Mouse (Mus musculus) kidney, postnatal 14 days (tissue): Measurements from ENCODE around the gene Agtrap.

ENCODE experiments used
- DNase-seq: peaks from one replicate; pipeline ENCODE4 v3.0.0; 2022; ENCODE audit warnings: mixed read lengths

Agtrap gene

DNA sequence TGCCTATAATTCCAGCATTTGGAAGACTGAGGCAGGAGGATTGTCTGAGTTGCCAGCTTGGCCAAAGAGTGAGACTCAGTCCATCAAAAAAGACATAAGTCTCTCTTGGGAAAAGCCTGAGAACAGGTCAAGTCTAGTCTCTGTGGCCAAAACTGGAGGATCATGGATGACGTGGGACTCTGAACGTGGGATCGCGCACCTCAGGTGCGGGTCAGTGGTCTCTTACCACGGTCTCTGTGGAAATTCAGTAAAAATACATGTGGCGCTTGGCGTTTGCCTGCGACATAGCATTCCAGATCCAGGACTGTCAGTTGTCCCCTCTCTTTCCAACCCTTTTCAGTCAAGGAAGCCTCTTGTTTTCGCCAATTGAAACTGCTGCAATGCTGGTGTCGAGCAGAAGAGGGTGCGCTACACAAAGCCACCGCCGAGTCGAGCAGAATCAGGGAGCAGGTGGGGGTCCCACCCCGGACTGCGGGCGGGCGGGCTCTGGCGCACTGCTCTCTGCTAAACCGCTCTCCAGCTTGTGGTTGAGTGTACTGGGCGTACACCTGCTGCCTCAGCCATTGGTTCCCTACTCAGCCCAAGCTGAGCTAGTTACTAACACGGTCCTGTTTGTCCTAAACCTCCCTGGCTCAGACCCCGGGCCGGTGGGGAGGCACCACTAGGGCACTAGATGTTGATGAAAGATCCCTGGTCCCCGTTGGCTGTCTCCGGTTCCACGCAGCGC lies 14.1 kb upstream of the Agtrap start:
- peak; percentile 63 for DNase-seq

DNA sequence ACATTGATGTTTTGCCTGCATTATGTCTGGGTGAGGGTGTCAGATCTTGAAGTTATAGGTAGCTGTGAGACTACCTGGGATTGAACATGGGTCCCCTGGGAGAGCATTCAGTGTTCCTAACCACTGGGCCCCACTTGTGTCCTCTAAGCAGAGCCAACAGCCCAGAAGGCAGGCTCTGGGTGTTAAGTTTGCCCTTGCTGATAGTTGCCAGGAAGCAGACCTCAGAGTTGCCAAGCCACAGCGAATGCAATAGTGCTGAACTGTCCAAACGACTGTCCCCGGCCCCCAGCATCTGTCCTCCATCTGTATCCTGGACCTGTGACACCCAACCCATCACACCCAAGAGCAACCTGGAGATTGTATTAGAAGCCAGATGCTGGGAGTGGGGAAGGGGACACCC lies 10.8 kb upstream of the Agtrap start:
- DNase-seq, result no peak

DNA sequence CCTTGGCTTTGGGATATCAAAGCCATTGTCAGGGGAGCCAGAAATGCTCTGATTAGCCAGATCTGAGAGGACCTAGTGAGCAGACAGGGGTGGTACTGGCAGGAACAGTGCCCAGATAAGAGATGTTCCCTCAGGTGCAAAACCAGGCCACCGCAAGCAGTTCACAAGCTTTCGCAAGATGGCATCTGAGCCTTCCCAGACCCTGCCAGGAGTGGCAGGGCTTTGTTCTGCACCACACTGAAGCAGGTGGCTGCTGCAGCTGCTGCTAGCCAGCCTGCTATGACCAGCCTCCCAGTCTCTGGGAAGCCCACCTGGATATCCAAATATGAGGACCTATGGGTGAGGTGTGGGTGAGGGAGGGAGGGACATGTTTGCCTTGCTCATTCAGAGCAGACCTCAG lies 10.1 kb upstream of the Agtrap start:
- no peak for DNase-seq

DNA sequence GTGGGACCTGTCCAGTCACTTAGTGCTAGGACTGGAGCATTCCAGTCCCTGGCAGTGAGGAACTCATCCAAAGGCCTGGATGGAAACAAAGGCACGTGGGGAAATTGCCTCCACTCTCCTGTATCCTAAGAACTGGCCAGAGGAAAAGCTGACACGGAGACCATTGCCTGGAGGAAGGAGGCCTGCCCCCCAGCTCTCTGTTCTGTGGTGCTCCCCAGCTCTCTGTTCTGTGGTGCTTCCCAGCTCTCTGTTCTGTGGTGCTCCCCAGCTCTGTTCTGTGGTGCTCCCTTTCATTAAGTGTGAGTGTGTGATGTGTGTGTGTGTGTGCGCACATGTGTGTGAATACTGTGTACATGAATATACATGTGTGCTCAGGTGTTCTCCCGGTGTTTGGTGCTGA lies 7.2 kb upstream of the Agtrap start:
- DNase-seq, result no peak

DNA sequence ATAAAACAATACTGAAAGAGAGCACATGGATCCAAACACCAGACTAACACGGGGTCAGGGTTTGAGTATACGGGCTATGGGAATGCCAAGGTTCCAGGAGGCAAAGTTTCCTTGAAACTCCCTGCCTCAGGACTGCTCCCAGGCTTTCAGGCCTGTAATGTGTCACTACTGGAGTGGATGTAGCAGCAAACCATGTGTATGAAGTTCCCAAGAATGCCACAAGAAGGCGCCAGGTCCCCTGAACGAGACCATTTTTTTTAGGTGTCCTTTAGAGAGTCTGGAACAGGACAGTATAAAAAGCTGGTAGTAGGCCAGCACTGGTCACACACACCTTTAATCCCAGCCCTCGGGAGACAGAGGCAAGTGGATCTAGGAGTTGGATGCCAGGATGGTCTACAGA lies 6.3 kb upstream of the Agtrap start:
- DNase-seq, result no peak

DNA sequence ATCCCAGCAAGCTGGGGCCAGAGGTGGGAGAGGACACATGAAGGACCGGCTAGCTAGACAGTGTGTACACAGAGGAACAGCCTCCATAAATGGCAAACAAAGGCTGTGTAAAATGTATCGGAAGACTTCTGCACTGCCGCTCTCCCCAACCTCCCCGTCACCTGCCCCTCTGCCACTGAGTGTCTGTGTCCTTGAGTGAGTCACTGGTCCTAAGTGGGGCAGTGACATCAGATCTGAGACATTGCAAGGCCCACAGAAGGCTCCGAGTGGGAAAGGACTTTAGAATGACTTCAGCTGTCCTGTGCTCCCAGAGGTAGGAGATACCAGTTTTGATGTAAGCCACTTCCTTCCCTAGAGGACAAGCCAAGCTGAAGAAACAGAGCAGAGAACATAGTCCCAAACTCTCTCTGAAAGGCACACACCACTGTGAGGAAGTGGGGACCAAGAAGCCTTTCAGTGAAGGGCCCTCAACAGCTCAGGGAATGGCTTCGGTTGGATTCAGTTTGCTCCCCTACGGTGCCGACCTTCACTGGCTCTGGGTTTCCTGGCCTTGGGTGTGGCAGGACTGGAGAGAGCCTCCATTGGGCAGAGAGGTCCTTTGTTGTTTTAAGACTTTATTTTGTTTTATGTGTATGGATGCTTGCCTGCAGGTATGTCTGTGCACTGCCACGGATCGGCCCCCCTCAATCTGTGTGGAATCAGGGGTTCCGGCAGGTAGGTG lies 4.9 kb upstream of the Agtrap start:
- no peak for DNase-seq

DNA sequence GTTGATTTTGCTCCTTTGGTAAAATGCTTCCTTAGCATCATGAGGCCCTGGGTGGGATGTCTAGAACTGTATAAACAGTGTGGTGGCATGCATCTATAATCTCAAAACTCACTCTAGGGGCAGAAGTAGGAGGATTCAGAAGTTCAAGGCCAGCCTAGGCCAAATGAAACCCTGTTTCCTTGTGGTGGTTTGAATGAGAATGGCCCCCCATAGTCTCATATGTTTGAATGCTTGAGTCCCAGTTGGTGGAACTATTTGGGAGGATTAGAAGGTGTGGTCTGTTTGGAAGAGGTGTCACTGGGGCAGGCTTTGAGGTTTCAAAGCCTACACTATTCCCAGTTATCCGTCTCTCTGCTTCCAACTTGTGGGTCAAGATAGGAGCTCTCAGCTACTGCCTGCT lies 3.4 kb upstream of the Agtrap start:
- no peak for DNase-seq

DNA sequence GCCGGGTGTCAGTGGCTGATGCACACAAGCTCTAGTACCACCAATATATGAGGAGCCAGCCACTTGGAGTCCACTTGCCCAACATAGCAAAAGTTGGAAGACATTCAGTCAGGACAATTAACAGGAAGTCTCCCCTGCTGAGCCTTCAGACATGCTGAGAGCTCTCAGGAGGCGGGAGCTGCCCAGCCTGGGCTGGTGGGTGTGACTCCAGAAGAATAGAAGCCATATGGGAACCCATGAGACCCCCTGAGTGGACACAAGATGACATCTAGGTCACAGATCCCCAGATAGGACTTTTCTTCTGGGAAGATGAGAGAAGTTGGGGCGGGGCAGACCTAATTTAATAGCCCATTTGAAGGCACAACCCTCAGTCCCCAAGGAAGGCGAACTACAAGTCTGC lies 1.3 kb upstream of the Agtrap start:
- no peak for DNase-seq

DNA sequence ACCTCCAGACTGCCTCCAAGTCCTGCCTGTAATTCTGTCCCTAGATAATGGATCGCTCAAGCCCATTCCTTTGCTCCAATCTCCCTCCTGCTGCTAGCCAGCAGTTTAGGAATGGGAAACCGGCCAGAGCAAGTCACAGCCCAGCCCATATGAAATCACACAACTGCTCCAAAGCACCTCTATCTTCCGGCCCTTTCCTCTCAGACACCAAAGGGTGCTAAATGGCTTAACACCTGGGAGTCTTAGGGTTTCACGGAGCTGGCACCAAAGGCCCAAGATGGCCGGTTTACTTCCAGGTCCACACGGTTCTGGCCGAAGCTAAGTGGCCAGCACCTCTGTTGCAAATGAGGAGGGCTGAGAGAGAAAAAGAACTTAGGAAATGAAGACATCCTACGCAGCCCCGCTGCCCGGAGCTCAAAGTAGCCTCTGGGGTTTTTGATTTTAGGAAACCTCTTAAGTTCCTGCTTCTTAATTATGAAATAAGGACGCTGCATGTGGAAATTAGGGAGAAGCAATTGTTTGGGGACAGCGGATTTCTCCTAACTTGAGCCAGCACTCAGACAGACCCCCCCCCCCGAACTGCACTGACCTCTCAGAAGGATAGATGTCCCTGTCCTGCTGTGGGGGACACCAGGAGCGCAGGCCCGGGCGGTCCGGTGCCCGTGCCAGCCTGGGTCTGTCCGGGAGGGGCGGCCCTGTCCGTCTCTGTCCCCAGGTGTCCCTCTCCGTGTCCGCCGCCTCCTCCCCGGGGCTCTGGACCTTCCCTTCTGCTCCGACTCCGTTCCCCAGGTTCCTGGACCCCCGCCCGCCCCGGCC lies 532 bp downstream of the Agtrap start:
- DNase-seq, result peak; percentile 67

DNA sequence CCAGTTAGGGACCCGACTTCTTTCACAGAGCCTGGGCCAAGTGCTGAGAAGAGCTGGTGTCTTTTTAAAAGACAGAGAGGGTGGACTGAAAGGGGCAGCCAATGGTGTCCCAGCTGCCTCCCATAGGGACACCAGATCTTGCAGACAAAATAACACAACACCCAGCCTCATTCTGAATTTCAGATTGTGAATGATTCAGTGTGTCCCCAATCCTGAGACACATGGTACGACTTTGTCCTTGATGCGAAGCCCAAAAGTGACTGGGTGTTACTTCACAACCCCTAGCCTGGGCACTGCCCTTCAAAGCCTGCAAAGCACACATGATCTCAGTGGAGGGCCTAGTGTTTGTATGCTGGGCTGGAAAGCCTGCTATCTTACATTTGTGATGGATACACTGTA lies 1.9 kb downstream of the Agtrap start:
- DNase-seq, result no peak

DNA sequence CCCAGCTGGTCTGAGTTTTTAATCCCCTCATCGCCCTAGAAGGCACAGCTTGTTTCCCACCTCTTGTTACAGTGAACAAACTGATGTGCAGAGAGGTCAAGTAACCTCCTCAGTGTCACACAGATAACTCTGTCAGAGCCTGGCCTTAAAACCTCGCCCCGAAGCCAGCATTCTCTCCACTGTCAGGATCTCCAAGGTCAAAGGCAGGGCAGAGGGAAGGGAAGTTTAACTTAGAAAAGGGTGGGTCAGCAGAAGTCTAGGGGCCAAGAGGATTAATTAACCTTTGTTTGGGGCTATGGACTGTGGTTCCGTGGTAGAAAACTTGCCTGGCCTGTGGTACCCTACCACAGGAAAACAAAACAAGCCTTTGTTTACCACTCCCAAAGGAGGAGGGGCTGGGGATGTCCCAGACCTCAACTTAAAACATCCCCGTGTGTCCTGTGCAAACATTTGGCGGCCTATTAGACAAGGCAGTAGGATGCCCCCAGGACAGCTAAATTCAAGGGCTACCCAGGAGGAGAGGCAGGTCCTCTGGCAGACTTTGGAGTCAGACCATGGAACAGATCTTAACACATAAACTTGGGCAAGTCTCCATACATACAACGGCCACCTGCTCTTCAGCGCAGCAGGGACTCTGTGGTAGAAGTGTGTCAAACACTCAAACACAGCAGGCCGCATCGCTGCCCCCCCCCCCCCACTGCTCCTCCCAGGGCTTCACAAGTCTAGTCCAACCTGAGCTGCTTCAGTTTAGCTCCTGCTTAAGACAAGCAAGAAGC lies 2.5 kb downstream of the Agtrap start:
- DNase-seq, result peak; percentile 49

DNA sequence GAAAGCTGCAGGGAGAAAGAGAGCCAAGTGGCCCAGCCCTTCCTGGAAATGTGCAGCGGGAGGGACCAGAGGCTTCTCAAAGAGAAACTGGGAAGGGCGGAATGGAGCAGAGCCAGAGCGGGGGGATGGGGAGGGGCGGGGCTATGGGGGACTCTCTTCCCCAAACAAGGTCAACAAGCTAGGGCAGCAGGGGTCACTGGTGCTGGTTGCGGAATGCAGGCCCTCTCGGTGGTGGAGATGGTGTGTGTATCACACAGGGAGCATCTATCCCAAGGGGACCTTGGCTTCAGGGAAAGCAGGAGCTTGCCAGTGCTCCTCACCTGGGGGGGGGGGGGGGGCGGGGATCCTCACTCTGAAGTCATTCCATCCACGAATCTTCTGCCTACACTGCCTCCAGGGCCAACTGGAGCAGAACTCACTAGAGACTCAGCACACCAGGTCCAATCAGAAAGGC lies 3.5 kb downstream of the Agtrap start:
- peak; percentile 71 for DNase-seq

DNA sequence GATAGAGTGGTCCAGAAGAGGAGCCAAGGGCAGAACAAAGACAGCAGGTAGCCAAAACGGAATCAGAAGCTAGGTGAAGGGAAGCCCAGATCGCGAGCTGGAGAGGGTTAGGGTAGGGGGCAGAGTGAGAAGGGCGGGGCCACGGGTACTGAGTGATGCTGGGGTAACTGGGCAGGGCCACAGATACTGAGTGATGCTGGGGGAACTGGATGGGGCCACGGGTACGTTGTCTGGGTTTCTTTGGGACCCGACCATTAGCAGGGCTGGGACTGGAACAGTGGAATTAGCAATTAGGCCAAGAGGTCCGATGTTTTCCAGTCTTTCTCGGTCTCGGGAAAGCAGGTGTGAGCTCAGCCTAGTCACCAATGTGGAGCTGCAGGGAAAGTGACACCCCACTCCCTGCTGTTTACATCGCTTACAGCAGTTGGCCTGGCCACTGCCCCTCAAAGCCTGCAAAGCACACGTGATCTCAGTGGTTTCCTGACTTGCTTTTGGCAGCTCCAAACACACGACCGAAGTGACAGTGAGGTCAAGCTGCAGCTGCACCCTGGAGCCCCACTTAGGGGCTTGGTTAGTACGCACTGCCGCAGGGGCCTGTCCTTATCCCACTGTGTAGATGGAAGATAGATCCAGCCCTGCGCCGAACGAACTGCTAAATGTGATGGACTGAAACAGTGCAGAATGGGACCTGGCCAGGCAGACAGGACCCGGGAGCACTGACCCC lies 4.5 kb downstream of the Agtrap start:
- DNase-seq, result peak; percentile 74

DNA sequence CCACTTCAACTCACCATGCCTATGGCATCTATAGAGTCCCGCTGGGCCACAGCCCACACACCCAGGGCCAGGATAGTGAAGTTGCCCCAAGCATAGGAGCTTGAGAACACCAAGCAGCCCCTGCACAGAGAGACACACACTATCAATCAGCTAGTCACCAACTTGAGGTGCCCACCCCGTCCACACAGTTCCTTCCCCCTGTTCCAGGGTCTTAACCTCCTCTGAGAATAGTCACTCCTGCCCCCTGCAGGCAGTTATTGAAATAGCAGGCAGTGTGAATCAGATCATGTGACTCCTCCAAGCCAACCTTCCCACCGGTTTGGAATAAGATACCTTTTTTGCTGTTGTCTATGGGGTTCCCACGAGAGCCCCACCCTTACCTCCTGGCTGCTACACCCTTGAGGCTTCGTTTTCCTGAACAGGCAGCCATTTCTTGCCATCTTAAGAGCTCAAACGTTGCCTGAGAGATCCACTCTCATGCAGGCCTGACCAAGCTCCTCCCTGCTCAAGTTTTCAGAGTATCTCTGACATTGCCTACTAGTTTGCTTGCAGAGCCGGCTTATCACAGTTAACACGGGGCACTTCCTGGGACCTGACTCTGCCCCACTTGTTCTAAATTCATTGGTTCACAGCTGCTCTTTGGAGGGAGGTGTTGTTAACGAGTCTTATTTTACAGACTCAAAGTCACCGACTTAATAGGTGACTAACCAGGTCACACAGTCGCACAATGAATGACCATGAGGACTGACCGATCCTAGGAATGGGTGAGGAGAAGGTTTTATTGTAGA lies 5.4 kb downstream of the Agtrap start:
- DNase-seq, result peak; percentile 63

DNA sequence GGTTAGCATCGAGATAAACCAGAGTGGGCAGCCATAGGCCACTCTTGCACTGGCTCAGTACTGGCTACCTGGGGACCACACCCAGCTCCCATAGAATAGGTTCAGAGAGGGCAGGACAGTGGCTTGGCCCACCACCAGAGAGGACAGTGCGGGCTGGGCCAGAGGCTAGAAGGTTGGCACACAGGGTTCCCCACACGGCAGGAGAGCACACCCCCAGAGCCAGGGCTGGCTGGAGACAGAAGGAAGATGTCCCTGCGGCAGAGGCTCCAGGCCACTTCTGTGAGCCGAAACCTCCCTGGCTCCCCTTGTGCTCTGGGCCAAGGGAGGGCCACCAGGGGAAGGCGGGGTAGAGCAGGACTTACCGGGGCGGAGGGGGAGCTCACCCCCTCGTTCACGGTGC lies 6.6 kb downstream of the Agtrap start:
- no peak for DNase-seq

DNA sequence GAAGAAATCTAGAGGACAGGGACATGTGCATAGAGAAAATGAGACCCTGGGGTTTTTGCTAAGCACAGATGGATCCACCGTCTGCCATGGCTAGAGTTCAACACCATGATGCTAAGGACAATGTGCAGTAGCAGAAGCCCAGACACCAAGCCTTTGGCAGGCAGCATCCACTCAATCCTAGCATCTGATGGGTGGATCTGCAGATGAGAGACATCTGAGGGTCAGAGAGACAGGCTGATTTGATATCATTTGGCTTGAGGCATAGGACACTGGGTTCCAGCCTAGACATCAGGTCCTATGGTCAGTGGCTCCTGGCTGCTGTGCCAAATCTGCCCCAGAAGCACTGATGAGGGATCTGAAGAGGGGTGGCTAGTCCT lies 7.2 kb downstream of the Agtrap start:
- DNase-seq, result no peak

DNA sequence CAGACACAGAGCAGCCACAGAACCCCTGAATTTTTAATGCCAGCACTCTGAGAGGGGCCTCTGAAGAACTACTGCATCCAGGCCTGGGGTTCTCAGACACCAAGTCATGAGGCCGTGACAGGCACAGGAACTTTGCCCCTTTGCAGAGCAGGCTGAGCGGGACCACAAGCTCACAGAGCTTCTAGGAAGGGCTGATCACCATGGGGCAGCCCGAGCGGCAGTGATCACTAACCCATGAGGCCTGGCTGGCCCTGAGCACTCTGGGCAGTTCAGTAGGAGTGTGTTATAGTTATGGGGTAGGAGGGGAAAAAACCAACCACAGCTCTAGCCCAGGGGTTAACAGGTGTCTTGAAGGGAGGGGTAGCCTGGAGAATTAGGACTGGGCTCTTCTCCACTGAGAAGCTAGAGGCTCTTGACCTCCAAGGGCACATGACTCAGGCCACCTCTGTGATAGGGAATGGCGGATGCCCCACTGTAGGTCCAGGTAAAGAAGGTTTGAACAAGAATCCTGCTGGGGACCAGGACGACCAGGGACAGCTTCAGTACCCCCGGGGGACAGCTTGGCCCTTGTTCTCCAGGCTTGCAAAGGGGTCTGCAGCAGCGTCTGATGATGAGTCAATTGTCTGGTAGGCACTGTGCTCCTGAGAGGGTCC lies 7.8 kb downstream of the Agtrap start:
- DNase-seq, result peak; percentile 59

DNA sequence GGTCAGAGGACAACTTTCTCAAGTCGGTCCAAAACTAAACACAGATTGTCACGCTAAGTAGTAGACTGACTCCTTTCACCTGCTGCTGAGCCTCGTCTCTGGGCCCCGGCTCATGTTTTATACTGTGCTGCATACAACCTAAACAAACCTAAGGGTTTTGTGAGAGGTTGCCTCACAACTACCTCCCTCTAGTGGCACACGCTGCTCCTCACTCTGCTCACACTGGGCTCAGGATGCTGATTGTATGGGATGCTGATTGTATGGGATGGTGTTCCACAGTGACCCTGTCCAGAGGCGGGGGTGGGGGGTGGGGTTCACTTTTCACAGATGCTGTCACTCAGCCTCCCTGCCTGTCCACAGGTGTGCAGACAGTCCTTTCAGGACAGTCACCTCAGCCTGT lies 8.6 kb downstream of the Agtrap start:
- no peak for DNase-seq

DNA sequence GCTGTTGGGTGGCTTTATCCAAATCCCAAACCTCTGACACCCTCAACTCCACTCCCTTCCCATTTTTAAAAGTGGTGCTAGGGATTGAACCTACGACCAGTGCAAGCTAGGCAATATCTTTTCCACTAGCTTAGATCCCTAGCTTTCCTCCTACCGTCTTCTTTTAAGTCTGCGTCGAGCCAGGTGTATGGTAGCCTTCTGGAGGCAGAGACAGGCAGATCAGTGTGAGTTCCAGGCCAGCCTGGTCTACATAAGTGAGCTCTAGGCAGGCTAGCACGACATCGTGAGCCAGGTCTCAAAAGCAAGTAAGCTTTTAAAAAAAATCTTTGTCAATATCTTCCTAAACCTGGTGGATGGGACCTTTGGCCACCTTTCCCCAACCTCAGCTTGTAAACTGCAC lies 11.9 kb downstream of the Agtrap start:
- DNase-seq, result no peak

DNA sequence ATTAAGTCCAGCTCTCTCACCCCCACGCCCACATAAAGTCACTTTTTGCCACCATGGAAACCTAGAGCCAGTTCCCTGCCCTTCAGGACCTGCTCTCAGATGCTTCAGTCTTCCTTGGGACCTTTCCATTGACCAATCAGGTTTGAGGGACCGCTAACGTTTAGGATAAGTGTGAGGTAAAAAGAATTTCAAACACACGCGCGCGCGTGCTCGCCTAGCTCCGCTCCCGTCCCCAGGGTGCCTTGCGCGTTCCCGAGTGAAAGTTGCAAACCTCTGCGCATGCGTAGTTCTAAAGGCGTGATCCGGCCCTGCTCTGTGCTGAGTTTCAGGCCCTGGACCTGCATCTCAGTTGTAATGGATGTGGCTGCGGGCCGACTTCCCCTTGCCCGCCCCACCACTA lies 12.6 kb downstream of the Agtrap start:
- peak; percentile 83 for DNase-seq
